ENCODE assay signal across 9 mouse cellular contexts in genomic region chr1:74950576-74951490, GRCm38 (mm10). TPM values are rescaled to one million over a fixed set of nuclear protein-coding genes. Genes with fewer than 3 reads are reported as not detected.
DNase-seq lines count a peak whose midpoint lies in the region; ATAC-seq lines count a peak whose summit lies in the region.
"Had no signal": no experiment of that assay in that cellular context is flagged by ENCODE, and none has a peak within 500 bp of the region (broad histone marks: within the 10 kb centered on the region; RNA-seq: fewer than 3 reads in every experiment).

No protein-coding gene starts in this region.

- no peak overlapping the region for H3K9ac ChIP-seq in heart, embryonic 16.5 days (ENCODE audit: low read length)
- peak overlapping the region; percentile 56 for H3K9ac ChIP-seq in kidney, embryonic 16.5 days (replicated peaks; ENCODE audit: low read length)

- H3K4me3 ChIP-seq in heart, embryonic 16.5 days (ENCODE audit: low read length): peak overlapping the region; percentile 45
- H3K4me3 ChIP-seq in forebrain, embryonic 10.5 days: peak overlapping the region; percentile 50
- H3K4me3 ChIP-seq in kidney, embryonic 16.5 days (ENCODE audit: low read length): peak overlapping the region; percentile 47

- under 1% methylated on average over 82 of the region's 84 CpGs for WGBS in heart, embryonic 16.5 days
- under 1% methylated on average over 84 of the region's 84 CpGs for WGBS in forebrain, embryonic 10.5 days
- 1% methylated on average over 78 of the region's 84 CpGs for WGBS in kidney, embryonic 16.5 days

- intact Hi-C loops in heart, postnatal 36 days (cut with DNase I): no loop called here

- peaks cover 26% of the 10 kb centered on the region for H3K4me1 ChIP-seq in heart, embryonic 16.5 days (ENCODE audit: control insufficient read depth, insufficient read depth, low read length)
- H3K4me1 ChIP-seq in forebrain, embryonic 10.5 days: peaks cover 45% of the 10 kb centered on the region
- peaks cover 38% of the 10 kb centered on the region for H3K4me1 ChIP-seq in kidney, embryonic 16.5 days (ENCODE audit: insufficient read depth, low read length)

- DNase-seq in heart, postnatal 36 days: no peak
- DNase-seq in forebrain, embryonic 10.5 days (ENCODE audit: extremely low spot score, low spot score): peak; percentile 26
- DNase-seq in neural tube, embryonic 10.5 days (ENCODE audit: extremely low spot score, low spot score): peak; percentile 62
- DNase-seq in left cerebral cortex, adult 8-10 months (ENCODE audit: low spot score in 2 of 2): no peak
- DNase-seq in spleen, postnatal 14 days (ENCODE audit: low spot score in 2 of 2): no peak

- H3K9me3 ChIP-seq in heart, embryonic 16.5 days (replicated peaks; ENCODE audit: control insufficient read depth, low read length): no peaks in the 10 kb centered on the region
- no peaks in the 10 kb centered on the region for H3K9me3 ChIP-seq in forebrain, embryonic 10.5 days
- H3K9me3 ChIP-seq in kidney, embryonic 16.5 days (ENCODE audit: low read length): no peaks in the 10 kb centered on the region

- no peaks in the 10 kb centered on the region for H3K36me3 ChIP-seq in heart, embryonic 16.5 days (ENCODE audit: control insufficient read depth, insufficient read depth)
- no peaks in the 10 kb centered on the region for H3K36me3 ChIP-seq in forebrain, embryonic 10.5 days (replicated peaks)
- no peaks in the 10 kb centered on the region for H3K36me3 ChIP-seq in kidney, embryonic 16.5 days (ENCODE audit: insufficient read depth, low read length)

- ATAC-seq in heart, embryonic 16.5 days (replicated peaks; ENCODE audit: extremely low read depth, insufficient read depth, low FRiP score): no peak
- ATAC-seq in kidney, embryonic 16.5 days (ENCODE audit: low FRiP score, low TSS enrichment): no peak
- ATAC-seq in frontal cortex, adult (ENCODE audit: low TSS enrichment): no peak

- peaks cover 94% of the 10 kb centered on the region for H3K27me3 ChIP-seq in heart, embryonic 16.5 days (ENCODE audit: control insufficient read depth, insufficient read depth, low read length)
- H3K27me3 ChIP-seq in forebrain, embryonic 10.5 days (ENCODE audit: poor library complexity, severe bottlenecking): peaks cover 99% of the 10 kb centered on the region
- peaks cover 86% of the 10 kb centered on the region for H3K27me3 ChIP-seq in kidney, embryonic 16.5 days (ENCODE audit: insufficient read depth, low read length)

- H3K4me2 ChIP-seq in heart, embryonic 16.5 days (ENCODE audit: low read depth, low read length): peak overlapping the region; percentile 62
- peak overlapping the region; percentile 69 for H3K4me2 ChIP-seq in kidney, embryonic 16.5 days (replicated peaks; ENCODE audit: low read depth, low read length)

- no peak overlapping the region for H3K27ac ChIP-seq in heart, embryonic 16.5 days (ENCODE audit: low read length)
- H3K27ac ChIP-seq in forebrain, embryonic 10.5 days: no peak overlapping the region
- H3K27ac ChIP-seq in kidney, embryonic 16.5 days (ENCODE audit: low read length): no peak overlapping the region

RNA-seq across cellular contexts. Expression of gene Ihh, which starts 0.6 kb away (rescaled TPM):
- polyA plus RNA-seq in heart, embryonic 16.5 days (2015; fragmentation: Nextera tagmentation; extraction: Ambion mirVana): 0.14 and 0.17 TPM in 2 replicates
- under 1 TPM in 1 of 2 experiments, not detected in 1; 0.14 TPM for total RNA-seq in heart, postnatal 36 days (2021)
- polyA plus RNA-seq in forebrain, embryonic 10.5 days (2016; fragmentation: Nextera tagmentation; extraction: Ambion mirVana): 0.10 TPM in 1 of 2 replicates, not detected in the other
- polyA plus RNA-seq in kidney, embryonic 16.5 days (2015; fragmentation: Nextera tagmentation; extraction: Ambion mirVana): 2.4 and 3.4 TPM in 2 replicates
- under 1 TPM; 0.19 to 0.49 (median 0.27) TPM for total RNA-seq in left cerebral cortex, adult 8-10 months (2022)

RNA-seq across cellular contexts. Expression of gene Cfap65, which starts 15.4 kb away (rescaled TPM):
- 0.18 and 0.36 TPM in 2 replicates for polyA plus RNA-seq in heart, embryonic 16.5 days (2015; fragmentation: Nextera tagmentation; extraction: Ambion mirVana)
- total RNA-seq in heart, postnatal 36 days (2021): not detected
- 0.04 and 0.25 TPM in 2 replicates for polyA plus RNA-seq in forebrain, embryonic 10.5 days (2016; fragmentation: Nextera tagmentation; extraction: Ambion mirVana)
- polyA plus RNA-seq in kidney, embryonic 16.5 days (2015; fragmentation: Nextera tagmentation; extraction: Ambion mirVana): 0.09 TPM in 1 of 2 replicates, not detected in the other
- 1 to 10 TPM; 2.6 to 4.8 (median 3.8) TPM for total RNA-seq in left cerebral cortex, adult 8-10 months (2022)

RNA-seq across cellular contexts. Expression of gene Cryba2, which starts 57.9 kb away (rescaled TPM):
- not detected in 2 replicates for polyA plus RNA-seq in heart, embryonic 16.5 days (2015; fragmentation: Nextera tagmentation; extraction: Ambion mirVana)
- not detected for total RNA-seq in heart, postnatal 36 days (2021)
- polyA plus RNA-seq in forebrain, embryonic 10.5 days (2016; fragmentation: Nextera tagmentation; extraction: Ambion mirVana): not detected in 2 replicates
- not detected in 2 replicates for polyA plus RNA-seq in kidney, embryonic 16.5 days (2015; fragmentation: Nextera tagmentation; extraction: Ambion mirVana)
- total RNA-seq in left cerebral cortex, adult 8-10 months (2022): under 1 TPM in 1 of 4 experiments, not detected in 3; 0.58 TPM
- total RNA-seq: left cerebral cortex, postnatal 25 days had no signal

Comparison
In these comparisons a context has a peak if more than half of its experiments do, and no peak if none do; other contexts are left out.
1. DNase-seq: peak in forebrain, embryonic 10.5 days (single experiment) and neural tube, embryonic 10.5 days (single experiment); none in heart, postnatal 36 days (0 of 2), left cerebral cortex, adult 8-10 months (0 of 2) and spleen, postnatal 14 days (0 of 2).
2. Peak in every context shown above with its lines, with median percentiles within 50 percentile points of each other: H3K4me3 ChIP-seq.